Mouse (Mus musculus): Measurements from ENCODE around the gene Zfr. TPM values are rescaled to one million over a fixed set of nuclear protein-coding genes. Genes with fewer than 3 reads are reported as not detected.

The Zfr gene
- total and polyA plus RNA-seq, 2 experiments, result 34.2 to 46.2 TPM

- peak; percentile 93 for DNase-seq (ENCODE audit: extremely low read depth, low read depth, low spot score)
- TF ChIP-seq CTCF (IDR thresholded peaks at IDR 0.05; ENCODE audit: low read depth, low read length) (no peak), POLR2A (IDR thresholded peaks at IDR 0.05; ENCODE audit: extremely low read depth, insufficient read depth, low read length) (no peak)
Observed at GRCm38 (mm10) chr15:12193880-12194816, 76.5 kb downstream of the Zfr start.

GRCm38 (mm10) chr15:12194817-12195735 lies 77.4 kb downstream of the Zfr start:
- Histone ChIP-seq H3K79me2 (ENCODE audit: control insufficient read depth, insufficient read depth, low read length) (no peaks in the 10 kb centered on the region), H3K9ac (ENCODE audit: low read depth, low read length) (peak overlapping the region; percentile 41), H3K27me3 (ENCODE audit: control insufficient read depth, insufficient read depth, low read length) (no peaks in the 10 kb centered on the region), H3K27ac (replicated peaks; ENCODE audit: insufficient read depth, low read depth, low read length) (peak overlapping the region; percentile 64), H3K4me1 (ENCODE audit: control insufficient read depth, insufficient read depth, low read length) (peaks cover 14% of the 10 kb centered on the region), H3K36me3 (ENCODE audit: control insufficient read depth, insufficient read depth, low read length) (no peaks in the 10 kb centered on the region), H3K4me3 (ENCODE audit: insufficient read depth, low read depth, low read length) (no peak overlapping the region; the same call in 1 of the 2 replicates)
- 56% methylated on average over 20 of the region's 20 CpGs for WGBS
- DNase-seq (ENCODE audit: extremely low read depth, low read depth, low spot score), result no peak
- TF ChIP-seq CTCF (IDR thresholded peaks at IDR 0.05; ENCODE audit: low read depth, low read length) (no peak), POLR2A (IDR thresholded peaks at IDR 0.05; ENCODE audit: extremely low read depth, insufficient read depth, low read length) (no peak)

More at GRCm38 (mm10) chr15:12193880-12194816, 76.5 kb downstream of the Zfr start:
- Histone ChIP-seq H3K36me3 (ENCODE audit: control insufficient read depth, insufficient read depth, low read length) (no peaks in the 10 kb centered on the region), H3K4me3 (ENCODE audit: insufficient read depth, low read depth, low read length) (peak overlapping the region; percentile 25; the same call in 1 of the 2 replicates), H3K79me2 (ENCODE audit: control insufficient read depth, insufficient read depth, low read length) (no peaks in the 10 kb centered on the region), H3K9ac (ENCODE audit: low read depth, low read length) (peak overlapping the region; percentile 41), H3K27ac (replicated peaks; ENCODE audit: insufficient read depth, low read depth, low read length) (peak overlapping the region; percentile 70), H3K4me1 (ENCODE audit: control insufficient read depth, insufficient read depth, low read length) (peaks cover 14% of the 10 kb centered on the region), H3K27me3 (ENCODE audit: control insufficient read depth, insufficient read depth, low read length) (no peaks in the 10 kb centered on the region)
- 10% methylated on average over 25 of the region's 25 CpGs for WGBS

- 81% methylated on average over 6 of the region's 6 CpGs for WGBS
- no peak for DNase-seq (ENCODE audit: extremely low read depth, low read depth, low spot score)
- Histone ChIP-seq H3K79me2 (ENCODE audit: control insufficient read depth, insufficient read depth, low read length) (no peaks in the 10 kb centered on the region), H3K9ac (ENCODE audit: low read depth, low read length) (no peak overlapping the region), H3K4me3 (ENCODE audit: insufficient read depth, low read depth, low read length) (no peak overlapping the region), H3K27ac (replicated peaks; ENCODE audit: insufficient read depth, low read depth, low read length) (no peak overlapping the region), H3K4me1 (ENCODE audit: control insufficient read depth, insufficient read depth, low read length) (peaks cover 14% of the 10 kb centered on the region), H3K36me3 (ENCODE audit: control insufficient read depth, insufficient read depth, low read length) (no peaks in the 10 kb centered on the region), H3K27me3 (ENCODE audit: control insufficient read depth, insufficient read depth, low read length) (no peaks in the 10 kb centered on the region)
- TF ChIP-seq POLR2A (IDR thresholded peaks at IDR 0.05; ENCODE audit: extremely low read depth, insufficient read depth, low read length) (no peak), CTCF (IDR thresholded peaks at IDR 0.05; ENCODE audit: low read depth, low read length) (no peak)
Observed at GRCm38 (mm10) chr15:12195966-12196365, 78.3 kb downstream of the Zfr start.

- H3K4me3 ChIP-seq (ENCODE audit: insufficient read depth, low read depth, low read length), result no peak overlapping the region
- no peaks in the 10 kb centered on the region for H3K79me2 ChIP-seq (ENCODE audit: control insufficient read depth, insufficient read depth, low read length)
- no peaks in the 10 kb centered on the region for H3K36me3 ChIP-seq (ENCODE audit: control insufficient read depth, insufficient read depth, low read length)
- H3K27ac ChIP-seq (replicated peaks; ENCODE audit: insufficient read depth, low read depth, low read length), result no peak overlapping the region
- peaks cover 14% of the 10 kb centered on the region for H3K4me1 ChIP-seq (ENCODE audit: control insufficient read depth, insufficient read depth, low read length)
- WGBS, result 27% methylated on average over 22 of the region's 22 CpGs
- H3K9ac ChIP-seq (ENCODE audit: low read depth, low read length), result no peak overlapping the region
- no peaks in the 10 kb centered on the region for H3K27me3 ChIP-seq (ENCODE audit: control insufficient read depth, insufficient read depth, low read length)
- peak; percentile 77 for TF ChIP-seq CTCF (IDR thresholded peaks at IDR 0.05; ENCODE audit: low read depth, low read length)
- TF ChIP-seq POLR2A (IDR thresholded peaks at IDR 0.05; ENCODE audit: extremely low read depth, insufficient read depth, low read length), result no peak
- DNase-seq (ENCODE audit: extremely low read depth, low read depth, low spot score), result peak; percentile 52
Observed at GRCm38 (mm10) chr15:12196410-12197191, 79.0 kb downstream of the Zfr start.

- TF ChIP-seq CTCF (IDR thresholded peaks at IDR 0.05; ENCODE audit: low read depth, low read length) (no peak), POLR2A (IDR thresholded peaks at IDR 0.05; ENCODE audit: extremely low read depth, insufficient read depth, low read length) (no peak)
- no peak overlapping the region for H3K4me3 ChIP-seq (ENCODE audit: insufficient read depth, low read depth, low read length)
- no peak for DNase-seq (ENCODE audit: extremely low read depth, low read depth, low spot score)
- H3K4me1 ChIP-seq (ENCODE audit: control insufficient read depth, insufficient read depth, low read length), result peaks cover 14% of the 10 kb centered on the region
- no peak overlapping the region for H3K9ac ChIP-seq (ENCODE audit: low read depth, low read length)
- no peaks in the 10 kb centered on the region for H3K27me3 ChIP-seq (ENCODE audit: control insufficient read depth, insufficient read depth, low read length)
- WGBS, result 66% methylated on average over 6 of the region's 6 CpGs
- no peaks in the 10 kb centered on the region for H3K36me3 ChIP-seq (ENCODE audit: control insufficient read depth, insufficient read depth, low read length)
- H3K27ac ChIP-seq (replicated peaks; ENCODE audit: insufficient read depth, low read depth, low read length), result no peak overlapping the region
- H3K79me2 ChIP-seq (ENCODE audit: control insufficient read depth, insufficient read depth, low read length), result no peaks in the 10 kb centered on the region
Observed at GRCm38 (mm10) chr15:12197361-12197760, 79.7 kb downstream of the Zfr start.

Measured in liver, adult 2 months (tissue).